Mouse (Mus musculus): ENCODE data around the gene Lemd2.

DNA sequence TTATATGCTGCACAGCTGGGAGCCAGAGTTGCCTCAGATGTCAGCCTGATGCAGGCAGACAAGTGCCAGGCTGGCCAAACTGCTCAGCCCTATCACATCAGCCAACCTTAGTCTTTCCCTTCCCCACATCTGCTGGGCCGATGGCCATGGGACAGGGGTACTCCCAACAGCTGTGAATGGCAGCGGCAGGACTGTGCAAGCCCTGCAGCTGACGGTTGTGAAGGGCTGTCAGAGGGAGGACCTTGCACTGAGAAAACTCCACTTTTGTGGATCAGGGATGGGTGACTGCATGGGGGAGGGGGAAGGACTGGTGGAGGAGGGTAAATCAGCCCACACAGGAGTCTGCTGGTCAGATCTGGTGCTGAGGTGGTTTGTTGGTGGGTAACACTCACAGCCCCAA, 22.4 kb upstream of the Lemd2 start:
- TF ChIP-seq CTCF (IDR thresholded peaks at IDR 0.05; ENCODE audit: low read depth, low read length) (no peak), POLR2A (IDR thresholded peaks at IDR 0.05; ENCODE audit: insufficient read depth, low read length) (no peak)

Data from ES-Bruce4 (cell line).